Mouse (Mus musculus): ENCODE data around the gene Gm5767. TPM values are rescaled to one million over a fixed set of nuclear protein-coding genes. Genes with fewer than 3 reads are reported as not detected.

The Gm5767 gene
- total and polyA plus RNA-seq, 3 experiments, result 0.39 TPM; not detected in 2

- no peaks in the 10 kb centered on the region; the same call in 1 of the 2 replicates for H3K79me2 ChIP-seq (replicated peaks; ENCODE audit: control insufficient read depth, insufficient read depth, low read length)
- DNase-seq, result no peak
- no peak overlapping the region for H3K9ac ChIP-seq (ENCODE audit: low read depth, low read length)
- H3K4me3 ChIP-seq, result no peak overlapping the region
- H3K27me3 ChIP-seq (ENCODE audit: control insufficient read depth, insufficient read depth, low read length), result no peaks in the 10 kb centered on the region
- TF ChIP-seq CTCF (IDR thresholded peaks at IDR 0.05) (no peak), POLR2A (IDR thresholded peaks at IDR 0.05; ENCODE audit: insufficient read depth, low read depth, low read length) (no peak), EP300 (IDR thresholded peaks at IDR 0.05; ENCODE audit: insufficient read depth, low read depth, low read length) (no peak)
- H3K36me3 ChIP-seq (ENCODE audit: control insufficient read depth, insufficient read depth, low read length), result no peaks in the 10 kb centered on the region; the same call in 1 of the 2 replicates
- 52% methylated on average over 11 of the region's 11 CpGs for WGBS
- H3K27ac ChIP-seq, result no peak overlapping the region
- intact Hi-C loops (cut with DNase I), result loop anchor here (5.0 kb wide), 2 partner anchors 98 to 127 kb away; partner anchors contain the start of gene Abat
- peaks cover 7% of the 10 kb centered on the region for H3K4me1 ChIP-seq (ENCODE audit: control insufficient read depth, insufficient read depth, low read length)
Observed at GRCm38 (mm10) chr16:8639466-8640191, 40.9 kb upstream of the Gm5767 start.

DNA sequence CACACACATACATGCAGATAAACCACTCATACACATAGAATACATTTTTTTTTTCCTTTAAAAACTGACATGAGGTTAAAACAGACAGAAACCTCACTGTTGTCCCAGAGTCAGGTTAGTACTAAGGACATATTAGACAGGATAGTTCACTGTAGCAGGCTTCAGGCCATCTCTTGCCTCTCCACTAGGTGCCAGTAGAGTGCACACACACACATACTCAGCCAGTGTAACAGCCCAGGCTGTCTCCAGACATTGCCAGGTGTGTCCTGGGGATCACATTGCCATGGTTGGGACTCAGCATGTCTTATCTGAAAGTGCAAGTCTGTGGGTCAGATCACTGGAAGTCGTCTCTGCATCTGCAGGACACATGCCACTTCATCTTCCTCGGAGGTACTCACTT, 36.7 kb upstream of the Gm5767 start:
- no peak overlapping the region for H3K27ac ChIP-seq
- no peaks in the 10 kb centered on the region for H3K27me3 ChIP-seq (ENCODE audit: control insufficient read depth, insufficient read depth, low read length)
- TF ChIP-seq CTCF (IDR thresholded peaks at IDR 0.05) (peak; percentile 92), POLR2A (IDR thresholded peaks at IDR 0.05; ENCODE audit: insufficient read depth, low read depth, low read length) (no peak), EP300 (IDR thresholded peaks at IDR 0.05; ENCODE audit: insufficient read depth, low read depth, low read length) (0 out of 2 replicates have a peak, but pooled peaks have one; percentile 45)
- H3K36me3 ChIP-seq (ENCODE audit: control insufficient read depth, insufficient read depth, low read length), result no peaks in the 10 kb centered on the region
- DNase-seq, result peak; percentile 43 to 47
- peaks cover 4% of the 10 kb centered on the region for H3K4me1 ChIP-seq (ENCODE audit: control insufficient read depth, insufficient read depth, low read length)
- H3K79me2 ChIP-seq (replicated peaks; ENCODE audit: control insufficient read depth, insufficient read depth, low read length), result no peaks in the 10 kb centered on the region
- 65% methylated on average over 2 of the region's 2 CpGs for WGBS
- H3K9ac ChIP-seq (ENCODE audit: low read depth, low read length), result no peak overlapping the region
- intact Hi-C loops (cut with DNase I), result loop anchor here (1.0 to 5.0 kb wide), 3 partner anchors 30 to 149 kb away; no protein-coding TSS in a partner anchor
- no peak overlapping the region for H3K4me3 ChIP-seq

DNA sequence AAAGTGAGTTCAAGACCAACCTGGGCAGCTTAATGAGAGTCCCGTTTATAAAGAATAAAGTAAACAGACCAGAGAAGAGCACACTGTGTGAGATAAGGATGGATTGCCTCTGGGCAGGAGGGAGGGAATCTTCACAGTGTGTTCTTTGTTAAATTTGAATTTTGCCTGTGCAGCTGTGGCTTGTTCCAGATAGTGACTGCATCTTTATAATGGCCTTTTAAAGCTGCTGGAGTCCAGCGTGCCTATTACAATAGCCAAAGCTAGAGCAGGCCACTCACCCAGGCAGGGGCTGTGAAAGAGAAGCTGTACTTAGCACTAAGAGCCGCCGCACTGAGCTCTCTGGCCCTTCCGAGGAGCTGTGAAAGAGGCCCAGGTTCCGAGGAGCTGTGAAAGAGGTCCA, 35.0 kb upstream of the Gm5767 start:
- H3K27ac ChIP-seq, result no peak overlapping the region
- intact Hi-C loops (cut with DNase I), result loop anchor here (2.0 kb wide), 1 partner anchor 151 kb away; no protein-coding TSS in a partner anchor
- no peaks in the 10 kb centered on the region for H3K79me2 ChIP-seq (replicated peaks; ENCODE audit: control insufficient read depth, insufficient read depth, low read length)

GRCm38 (mm10) chr16:8650007-8650406, 30.6 kb upstream of the Gm5767 start:
- TF ChIP-seq POLR2A (IDR thresholded peaks at IDR 0.05; ENCODE audit: insufficient read depth, low read depth, low read length), result no peak
- TF ChIP-seq EP300 (IDR thresholded peaks at IDR 0.05; ENCODE audit: insufficient read depth, low read depth, low read length), result no peak
- TF ChIP-seq CTCF (IDR thresholded peaks at IDR 0.05), result no peak
- DNase-seq, result no peak
- intact Hi-C loops (cut with DNase I), result no loop called here
- Histone ChIP-seq H3K27ac (no peak overlapping the region), H3K4me1 (ENCODE audit: control insufficient read depth, insufficient read depth, low read length) (no peaks in the 10 kb centered on the region), H3K4me3 (no peak overlapping the region), H3K27me3 (ENCODE audit: control insufficient read depth, insufficient read depth, low read length) (no peaks in the 10 kb centered on the region), H3K79me2 (replicated peaks; ENCODE audit: control insufficient read depth, insufficient read depth, low read length) (no peaks in the 10 kb centered on the region), H3K9ac (ENCODE audit: low read depth, low read length) (no peak overlapping the region), H3K36me3 (ENCODE audit: control insufficient read depth, insufficient read depth, low read length) (no peaks in the 10 kb centered on the region)
- 84% methylated on average over 3 of the region's 3 CpGs for WGBS

More for the DNA sequence above, 35.0 kb upstream of the Gm5767 start:
- Histone ChIP-seq H3K4me1 (ENCODE audit: control insufficient read depth, insufficient read depth, low read length) (peaks cover 1% of the 10 kb centered on the region; the same call in 1 of the 2 replicates), H3K36me3 (ENCODE audit: control insufficient read depth, insufficient read depth, low read length) (no peaks in the 10 kb centered on the region), H3K9ac (ENCODE audit: low read depth, low read length) (no peak overlapping the region), H3K4me3 (no peak overlapping the region), H3K27me3 (ENCODE audit: control insufficient read depth, insufficient read depth, low read length) (no peaks in the 10 kb centered on the region)
- WGBS, result 80% methylated on average over 6 of the region's 6 CpGs
- TF ChIP-seq CTCF (IDR thresholded peaks at IDR 0.05) (no peak), EP300 (IDR thresholded peaks at IDR 0.05; ENCODE audit: insufficient read depth, low read depth, low read length) (no peak)
- DNase-seq, result no peak

GRCm38 (mm10) chr16:8655108-8655507, 25.5 kb upstream of the Gm5767 start:
- H3K4me3 ChIP-seq, result no peak overlapping the region
- H3K27ac ChIP-seq, result no peak overlapping the region
- no peaks in the 10 kb centered on the region for H3K4me1 ChIP-seq (ENCODE audit: control insufficient read depth, insufficient read depth, low read length)
- H3K36me3 ChIP-seq (ENCODE audit: control insufficient read depth, insufficient read depth, low read length), result no peaks in the 10 kb centered on the region
- no peak for DNase-seq
- 84% methylated on average over 6 of the region's 6 CpGs for WGBS
- no peak overlapping the region for H3K9ac ChIP-seq (ENCODE audit: low read depth, low read length)
- intact Hi-C loops (cut with DNase I), result loop anchor here (2.0 kb wide), 1 partner anchor 16 kb away; no protein-coding TSS in a partner anchor
- H3K27me3 ChIP-seq (ENCODE audit: control insufficient read depth, insufficient read depth, low read length), result no peaks in the 10 kb centered on the region
- H3K79me2 ChIP-seq (replicated peaks; ENCODE audit: control insufficient read depth, insufficient read depth, low read length), result no peaks in the 10 kb centered on the region
- TF ChIP-seq CTCF (IDR thresholded peaks at IDR 0.05) (no peak), EP300 (IDR thresholded peaks at IDR 0.05; ENCODE audit: insufficient read depth, low read depth, low read length) (no peak), POLR2A (IDR thresholded peaks at IDR 0.05; ENCODE audit: insufficient read depth, low read depth, low read length) (no peak)

- Histone ChIP-seq H3K4me3 (no peak overlapping the region), H3K36me3 (ENCODE audit: control insufficient read depth, insufficient read depth, low read length) (no peaks in the 10 kb centered on the region), H3K79me2 (replicated peaks; ENCODE audit: control insufficient read depth, insufficient read depth, low read length) (no peaks in the 10 kb centered on the region), H3K27me3 (ENCODE audit: control insufficient read depth, insufficient read depth, low read length) (no peaks in the 10 kb centered on the region), H3K27ac (no peak overlapping the region), H3K9ac (ENCODE audit: low read depth, low read length) (no peak overlapping the region), H3K4me1 (ENCODE audit: control insufficient read depth, insufficient read depth, low read length) (no peaks in the 10 kb centered on the region)
- no peak for DNase-seq
- TF ChIP-seq EP300 (IDR thresholded peaks at IDR 0.05; ENCODE audit: insufficient read depth, low read depth, low read length), result no peak
- peak; percentile 28; the same call in 1 of the 2 replicates for TF ChIP-seq CTCF (IDR thresholded peaks at IDR 0.05)
- TF ChIP-seq POLR2A (IDR thresholded peaks at IDR 0.05; ENCODE audit: insufficient read depth, low read depth, low read length), result no peak
- 62% methylated on average over 9 of the region's 9 CpGs for WGBS
- intact Hi-C loops (cut with DNase I), result loop anchor here (2.0 kb wide), 1 partner anchor 15 kb away; no protein-coding TSS in a partner anchor
Observed at GRCm38 (mm10) chr16:8655599-8655998, 25.0 kb upstream of the Gm5767 start.

Measured in heart, adult 2 months (tissue).